Mouse (Mus musculus) spleen, adult 2 months (tissue): Measurements from ENCODE around the gene Trim47.

Source experiments
- CTCF ChIP-seq: fragments of 200-500 bp; IDR thresholded peaks from 2 replicates; pipeline ENCODE4 v1.5.1; 2011; ENCODE audit warnings: mild to moderate bottlenecking, inconsistent platforms; ENCODE audit not compliant: insufficient read depth, insufficient read length, insufficient replicate concordance; ENCODE audit errors: extremely low read depth
- POLR2A ChIP-seq: fragments of 200-500 bp; IDR thresholded peaks from 2 replicates; pipeline ENCODE4 v1.6.1; 2011; ENCODE audit warnings: low read depth, low read length, inconsistent platforms

DNA sequence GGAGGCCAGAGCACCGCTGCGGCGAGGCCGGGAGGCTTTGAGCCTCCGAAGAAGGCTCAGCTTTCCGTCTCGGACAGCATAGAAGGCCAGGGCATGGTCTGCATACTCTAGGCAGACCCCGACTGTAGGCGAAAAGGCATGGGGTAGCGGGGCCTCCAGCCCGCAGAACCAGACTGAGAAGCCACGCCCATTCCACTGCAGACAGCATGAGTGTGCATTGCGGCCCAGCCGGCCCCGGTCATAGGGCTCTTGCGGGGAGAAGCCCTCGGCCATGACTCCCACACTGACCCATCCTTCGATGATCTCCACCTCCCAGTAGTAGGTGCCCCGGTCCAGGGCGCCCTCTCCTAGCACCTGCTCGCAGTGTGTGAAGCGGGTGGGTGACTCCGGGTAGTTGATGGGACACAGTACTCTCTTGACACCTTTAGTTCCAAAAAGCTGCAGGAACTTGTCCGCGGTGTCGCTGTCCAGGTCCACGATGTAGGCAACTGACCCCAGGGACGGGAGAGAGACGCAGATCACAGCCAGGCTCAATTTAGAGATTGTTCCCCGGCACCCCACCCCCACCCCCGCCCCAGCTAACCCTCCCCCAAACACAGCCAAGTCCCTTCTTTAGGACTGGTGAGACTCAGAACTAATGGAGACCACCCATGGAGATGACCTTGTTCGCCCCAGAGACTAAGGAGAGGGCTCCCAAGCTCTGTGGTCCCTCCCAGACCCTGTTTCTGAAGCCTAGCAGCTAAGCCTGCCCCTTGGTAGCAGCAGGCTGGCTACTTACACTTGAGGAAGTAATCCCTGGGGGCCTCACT is 20.7 kb downstream of the Trim47 start:
- no peak for TF ChIP-seq POLR2A
- TF ChIP-seq CTCF, result no peak
